Mouse (Mus musculus): ENCODE measurements around the gene Gcnt3. TPM values are rescaled to one million over a fixed set of nuclear protein-coding genes. Genes with fewer than 3 reads are reported as not detected.

Gene Gcnt3
- polyA plus RNA-seq, 1 experiment from 2014 or later, result 1.3 TPM

- H3K27ac ChIP-seq (ENCODE audit: low read depth, low read length), result no peak overlapping the region
- no peak overlapping the region for H3K9ac ChIP-seq (ENCODE audit: low read depth, low read length)
- H3K9me3 ChIP-seq (ENCODE audit: control insufficient read depth, low read length), result no peaks in the 10 kb centered on the region
- 55% methylated on average over 7 of the region's 7 CpGs for WGBS
- H3K4me3 ChIP-seq (ENCODE audit: low read length), result no peak overlapping the region
- no peak for ATAC-seq (ENCODE audit: low FRiP score, low TSS enrichment)
- no peaks in the 10 kb centered on the region for H3K27me3 ChIP-seq (ENCODE audit: control insufficient read depth, insufficient read depth, low read length)
- no peaks in the 10 kb centered on the region for H3K36me3 ChIP-seq (ENCODE audit: control insufficient read depth, insufficient read depth, low read length)
- no peaks in the 10 kb centered on the region for H3K4me1 ChIP-seq (ENCODE audit: control insufficient read depth, insufficient read depth, low read length)
- H3K4me2 ChIP-seq (replicated peaks; ENCODE audit: low read depth, low read length), result no peak overlapping the region
Measured at GRCm38 (mm10) chr9:70077170-70077569, 39.3 kb upstream of the Gcnt3 start.

GRCm38 (mm10) chr9:70072387-70072786 is 34.5 kb upstream of the Gcnt3 start:
- Histone ChIP-seq H3K27me3 (ENCODE audit: control insufficient read depth, insufficient read depth, low read length) (no peaks in the 10 kb centered on the region), H3K27ac (ENCODE audit: low read depth, low read length) (no peak overlapping the region), H3K9ac (ENCODE audit: low read depth, low read length) (no peak overlapping the region), H3K4me2 (replicated peaks; ENCODE audit: low read depth, low read length) (no peak overlapping the region), H3K9me3 (ENCODE audit: control insufficient read depth, low read length) (no peaks in the 10 kb centered on the region), H3K4me1 (ENCODE audit: control insufficient read depth, insufficient read depth, low read length) (no peaks in the 10 kb centered on the region), H3K36me3 (ENCODE audit: control insufficient read depth, insufficient read depth, low read length) (no peaks in the 10 kb centered on the region), H3K4me3 (ENCODE audit: low read length) (no peak overlapping the region)
- no peak for ATAC-seq (ENCODE audit: low FRiP score, low TSS enrichment)
- 85% methylated on average over 8 of the region's 8 CpGs for WGBS

DNA sequence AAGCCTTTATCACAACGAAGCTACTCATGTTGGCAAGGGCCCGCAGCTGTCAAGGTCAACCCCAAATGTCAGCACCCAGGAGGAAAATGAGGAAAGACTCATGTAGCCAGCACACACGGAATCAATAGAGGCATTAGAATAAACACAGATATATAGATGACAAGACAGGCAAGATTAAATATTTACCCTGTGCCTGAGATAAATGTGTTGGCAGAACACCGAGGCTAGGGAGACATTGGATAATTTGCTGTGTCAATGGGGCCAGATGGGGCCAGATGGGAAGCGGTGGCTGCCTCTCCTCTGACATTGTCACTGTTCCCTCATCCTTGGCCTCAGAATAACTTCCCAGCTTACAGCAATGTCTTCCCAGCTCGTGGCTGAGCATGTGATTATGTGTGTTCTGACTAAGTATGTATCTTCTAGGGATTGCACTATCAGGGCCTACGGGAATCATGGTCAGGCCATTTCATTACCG is 32.1 kb upstream of the Gcnt3 start:
- H3K27ac ChIP-seq (ENCODE audit: low read depth, low read length), result no peak overlapping the region
- ATAC-seq (ENCODE audit: low FRiP score, low TSS enrichment), result no peak
- H3K4me2 ChIP-seq (replicated peaks; ENCODE audit: low read depth, low read length), result no peak overlapping the region
- H3K36me3 ChIP-seq (ENCODE audit: control insufficient read depth, insufficient read depth, low read length), result no peaks in the 10 kb centered on the region
- no peak overlapping the region for H3K4me3 ChIP-seq (ENCODE audit: low read length)
- no peak overlapping the region for H3K9ac ChIP-seq (ENCODE audit: low read depth, low read length)
- WGBS, result 75% methylated on average over 8 of the region's 8 CpGs
- no peaks in the 10 kb centered on the region for H3K4me1 ChIP-seq (ENCODE audit: control insufficient read depth, insufficient read depth, low read length)
- no peaks in the 10 kb centered on the region for H3K9me3 ChIP-seq (ENCODE audit: control insufficient read depth, low read length)
- H3K27me3 ChIP-seq (ENCODE audit: control insufficient read depth, insufficient read depth, low read length), result no peaks in the 10 kb centered on the region

DNA sequence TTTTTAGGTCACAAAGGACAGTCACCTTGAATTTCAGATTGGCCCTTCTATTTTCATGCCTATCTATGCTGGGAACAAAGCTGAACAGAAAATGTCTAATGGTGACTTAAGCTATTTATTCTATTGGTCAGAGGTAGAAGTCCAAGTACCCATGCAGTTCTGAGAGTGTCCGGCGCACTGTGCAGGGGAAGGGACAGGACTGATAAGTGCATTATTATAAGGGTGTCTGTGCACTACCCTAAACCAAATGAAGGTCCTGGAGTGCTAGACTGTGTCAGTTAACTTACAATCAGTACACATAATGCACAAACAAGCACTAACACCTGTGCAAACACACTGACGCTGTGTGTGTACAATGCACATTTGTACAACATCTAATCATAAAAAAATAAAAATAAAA is 29.6 kb upstream of the Gcnt3 start:
- ATAC-seq (ENCODE audit: low FRiP score, low TSS enrichment), result no peak
- H3K27ac ChIP-seq (ENCODE audit: low read depth, low read length), result no peak overlapping the region
- no peaks in the 10 kb centered on the region for H3K9me3 ChIP-seq (ENCODE audit: control insufficient read depth, low read length)
- H3K4me1 ChIP-seq (ENCODE audit: control insufficient read depth, insufficient read depth, low read length), result no peaks in the 10 kb centered on the region
- 90% methylated on average over 3 of the region's 3 CpGs for WGBS
- no peak overlapping the region for H3K4me3 ChIP-seq (ENCODE audit: low read length)
- H3K36me3 ChIP-seq (ENCODE audit: control insufficient read depth, insufficient read depth, low read length), result no peaks in the 10 kb centered on the region
- no peak overlapping the region for H3K4me2 ChIP-seq (replicated peaks; ENCODE audit: low read depth, low read length)
- H3K27me3 ChIP-seq (ENCODE audit: control insufficient read depth, insufficient read depth, low read length), result no peaks in the 10 kb centered on the region
- H3K9ac ChIP-seq (ENCODE audit: low read depth, low read length), result no peak overlapping the region

DNA sequence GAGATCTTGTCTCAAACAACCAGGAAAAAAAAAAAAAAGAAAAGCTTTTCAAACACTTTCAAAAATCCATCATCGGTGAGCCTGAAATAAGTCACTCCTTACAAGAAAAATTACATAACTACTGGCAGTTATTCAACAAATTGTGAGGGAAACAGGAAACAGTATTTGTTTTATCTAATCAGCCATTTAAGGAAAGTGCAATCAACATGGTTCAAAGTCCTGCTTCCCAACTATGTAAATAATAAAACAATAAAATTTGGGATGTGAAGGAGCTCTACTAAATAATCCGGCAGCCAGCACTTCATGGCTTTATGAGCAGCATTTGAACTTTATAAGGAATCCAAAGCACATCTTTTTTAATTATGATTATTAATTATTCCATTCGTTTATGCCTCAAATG is 24.1 kb upstream of the Gcnt3 start:
- H3K9ac ChIP-seq (ENCODE audit: low read depth, low read length), result no peak overlapping the region
- no peak for ATAC-seq (ENCODE audit: low FRiP score, low TSS enrichment)
- H3K27me3 ChIP-seq (ENCODE audit: control insufficient read depth, insufficient read depth, low read length), result no peaks in the 10 kb centered on the region
- no peaks in the 10 kb centered on the region for H3K36me3 ChIP-seq (ENCODE audit: control insufficient read depth, insufficient read depth, low read length)
- H3K4me2 ChIP-seq (replicated peaks; ENCODE audit: low read depth, low read length), result no peak overlapping the region
- H3K27ac ChIP-seq (ENCODE audit: low read depth, low read length), result no peak overlapping the region
- no peaks in the 10 kb centered on the region for H3K4me1 ChIP-seq (ENCODE audit: control insufficient read depth, insufficient read depth, low read length)
- 88% methylated on average over 3 of the region's 3 CpGs for WGBS
- H3K4me3 ChIP-seq (ENCODE audit: low read length), result no peak overlapping the region
- no peaks in the 10 kb centered on the region for H3K9me3 ChIP-seq (ENCODE audit: control insufficient read depth, low read length)

GRCm38 (mm10) chr9:70053411-70053810 is 15.5 kb upstream of the Gcnt3 start:
- peaks cover 15% of the 10 kb centered on the region for H3K4me1 ChIP-seq (ENCODE audit: control insufficient read depth, insufficient read depth, low read length)
- no peak for ATAC-seq (ENCODE audit: low FRiP score, low TSS enrichment)
- no peak overlapping the region for H3K27ac ChIP-seq (ENCODE audit: low read depth, low read length)
- no peak overlapping the region for H3K4me3 ChIP-seq (ENCODE audit: low read length)
- H3K4me2 ChIP-seq (replicated peaks; ENCODE audit: low read depth, low read length), result no peak overlapping the region
- H3K9ac ChIP-seq (ENCODE audit: low read depth, low read length), result no peak overlapping the region
- no peaks in the 10 kb centered on the region for H3K36me3 ChIP-seq (ENCODE audit: control insufficient read depth, insufficient read depth, low read length)
- WGBS, result 37% methylated on average over 3 of the region's 3 CpGs
- no peaks in the 10 kb centered on the region for H3K9me3 ChIP-seq (ENCODE audit: control insufficient read depth, low read length)
- no peaks in the 10 kb centered on the region for H3K27me3 ChIP-seq (ENCODE audit: control insufficient read depth, insufficient read depth, low read length)

DNA sequence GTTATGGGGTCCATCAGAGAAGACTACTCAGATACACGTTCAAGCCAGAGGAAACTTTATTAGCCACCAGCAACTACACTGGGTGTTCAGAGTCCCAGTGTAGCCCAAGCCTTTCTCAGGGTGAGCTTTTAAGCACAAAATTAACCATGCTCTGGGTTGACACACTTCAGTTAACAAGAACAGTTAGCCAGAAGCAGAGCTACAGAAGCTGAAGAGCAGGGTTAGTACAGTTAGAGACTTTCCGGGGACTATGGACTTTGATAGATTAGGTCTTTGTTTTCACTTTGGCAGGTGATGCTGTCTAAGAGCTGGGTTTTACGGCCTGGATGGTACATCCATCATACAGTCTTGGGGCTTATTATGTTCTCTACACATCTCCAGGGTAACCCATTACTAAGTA is 14.8 kb upstream of the Gcnt3 start:
- 37% methylated on average over 3 of the region's 3 CpGs for WGBS
- Histone ChIP-seq H3K4me2 (replicated peaks; ENCODE audit: low read depth, low read length) (no peak overlapping the region), H3K9me3 (ENCODE audit: control insufficient read depth, low read length) (no peaks in the 10 kb centered on the region), H3K4me1 (ENCODE audit: control insufficient read depth, insufficient read depth, low read length) (peaks cover 20% of the 10 kb centered on the region), H3K36me3 (ENCODE audit: control insufficient read depth, insufficient read depth, low read length) (no peaks in the 10 kb centered on the region), H3K27me3 (ENCODE audit: control insufficient read depth, insufficient read depth, low read length) (no peaks in the 10 kb centered on the region), H3K4me3 (ENCODE audit: low read length) (no peak overlapping the region), H3K27ac (ENCODE audit: low read depth, low read length) (no peak overlapping the region), H3K9ac (ENCODE audit: low read depth, low read length) (no peak overlapping the region)
- peak; percentile 47; the same call in 1 of the 2 replicates for ATAC-seq (ENCODE audit: low FRiP score, low TSS enrichment)

GRCm38 (mm10) chr9:70049839-70050238 is 12.0 kb upstream of the Gcnt3 start:
- Histone ChIP-seq H3K9ac (ENCODE audit: low read depth, low read length) (no peak overlapping the region), H3K36me3 (ENCODE audit: control insufficient read depth, insufficient read depth, low read length) (no peaks in the 10 kb centered on the region), H3K4me3 (ENCODE audit: low read length) (no peak overlapping the region), H3K9me3 (ENCODE audit: control insufficient read depth, low read length) (no peaks in the 10 kb centered on the region), H3K4me2 (replicated peaks; ENCODE audit: low read depth, low read length) (no peak overlapping the region), H3K4me1 (ENCODE audit: control insufficient read depth, insufficient read depth, low read length) (peaks cover 20% of the 10 kb centered on the region), H3K27me3 (ENCODE audit: control insufficient read depth, insufficient read depth, low read length) (no peaks in the 10 kb centered on the region), H3K27ac (ENCODE audit: low read depth, low read length) (no peak overlapping the region)
- ATAC-seq (ENCODE audit: low FRiP score, low TSS enrichment), result no peak
- 22% methylated on average over 8 of the region's 8 CpGs for WGBS

DNA sequence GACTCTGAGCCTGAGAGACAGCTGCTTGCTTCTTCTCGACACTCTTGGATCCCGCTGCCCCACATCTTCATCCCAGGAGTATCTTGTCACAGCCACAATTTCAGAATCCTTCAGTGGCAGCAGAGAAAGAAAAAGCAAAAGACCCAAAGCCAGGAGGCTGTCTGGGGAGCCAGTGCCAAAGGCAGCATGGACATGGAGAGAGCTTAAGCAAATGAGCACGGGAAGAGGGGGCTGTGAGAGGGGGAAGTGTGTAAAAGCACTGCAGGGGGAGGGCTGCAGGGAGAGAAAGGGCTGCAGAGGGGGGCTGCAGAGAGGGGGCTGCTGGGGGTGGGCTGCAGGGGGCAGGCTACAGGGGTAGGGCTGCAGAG is 11.5 kb upstream of the Gcnt3 start:
- H3K27ac ChIP-seq (ENCODE audit: low read depth, low read length), result peak overlapping the region; percentile 32; the same call in 1 of the 2 replicates

More for the DNA sequence above, 11.5 kb upstream of the Gcnt3 start:
- Histone ChIP-seq H3K36me3 (ENCODE audit: control insufficient read depth, insufficient read depth, low read length) (no peaks in the 10 kb centered on the region), H3K4me3 (ENCODE audit: low read length) (no peak overlapping the region), H3K9me3 (ENCODE audit: control insufficient read depth, low read length) (no peaks in the 10 kb centered on the region), H3K4me1 (ENCODE audit: control insufficient read depth, insufficient read depth, low read length) (peaks cover 20% of the 10 kb centered on the region), H3K4me2 (replicated peaks; ENCODE audit: low read depth, low read length) (no peak overlapping the region), H3K9ac (ENCODE audit: low read depth, low read length) (no peak overlapping the region), H3K27me3 (ENCODE audit: control insufficient read depth, insufficient read depth, low read length) (no peaks in the 10 kb centered on the region)
- WGBS, result 42% methylated on average over 3 of the region's 3 CpGs
- no peak for ATAC-seq (ENCODE audit: low FRiP score, low TSS enrichment)

Data from kidney, embryonic 14.5 days (tissue).